ENCODE assay signal across 19 mouse cellular contexts in genomic region chr11:107199281-107199680, GRCm38 (mm10). TPM values are rescaled to one million over a fixed set of nuclear protein-coding genes. Genes with fewer than 3 reads are reported as not detected.
A peak's percentile ranks its signal among the peaks of the same experiment; 100 is the strongest.
DNase-seq lines count a peak whose midpoint lies in the region; ATAC-seq lines count a peak whose summit lies in the region.
"Had no signal": no experiment of that assay in that cellular context is flagged by ENCODE, and none has a peak within 500 bp of the region (broad histone marks: within the 10 kb centered on the region; RNA-seq: fewer than 3 reads in every experiment).

No protein-coding gene starts in this region.

- ATAC-seq in common myeloid progenitor, adult 5-6 weeks (replicated peaks; ENCODE audit: low read depth, poor library complexity, severe bottlenecking) = 0 out of 2 replicates have a peak, but pooled peaks have one; percentile 52
- ATAC-seq in megakaryocyte, adult 5-6 weeks (ENCODE audit: poor library complexity, severe bottlenecking) = peak; percentile 38; the same call in 1 of the 2 replicates
- peak; percentile 51; the same call in 1 of the 2 replicates for ATAC-seq in neutrophil, adult 5-6 weeks (ENCODE audit: extremely low read depth, insufficient number of reproducible peaks, low FRiP score, poor library complexity, severe bottlenecking)
- ATAC-seq: forebrain, embryonic 14.5 days; hindbrain, embryonic 16.5 days; inflammation-experienced regulatory T-cells, adult 6 months; intestine, postnatal 0 days had no signal

- peak; percentile 24 for DNase-seq in 3134 (ENCODE audit: extremely low read depth, insufficient read length, low spot score)
- DNase-seq in gastrocnemius, postnatal 4 days (ENCODE audit: low spot score in 2 of 2) = no peak
- no peak for DNase-seq in heart, adult 18-20 months
- no peak for DNase-seq in ovary, postnatal 36 days (ENCODE audit: low spot score)
- DNase-seq: adrenal gland, adult 8-10 months; adrenal gland, postnatal 36 days; cerebellum, adult 2 months; cerebellum, postnatal 14 days; gastrocnemius, adult 2 months; gastrocnemius, postnatal 25 days; heart, adult 2 months; heart, postnatal 14 days had no signal

RNA-seq across cellular contexts. Expression of gene Nol11, which starts 10.1 kb away (rescaled TPM):
- total RNA-seq in common myeloid progenitor, adult 5-6 weeks (2017) = 55.5 and 58.3 TPM in 2 replicates
- 28.9 and 31.7 TPM in 2 replicates for total RNA-seq in megakaryocyte, adult 5-6 weeks (2015)
- total RNA-seq in megakaryocyte, adult 5-6 weeks (2017) = 25.4 and 31.8 TPM in 2 replicates
- 21.3 and 25.3 TPM in 2 replicates for total RNA-seq in neutrophil, adult 5-6 weeks (2017)
- total RNA-seq in gastrocnemius, postnatal 4 days (2021) = 10 to 100 TPM; 19.2 to 21.4 TPM
- 10 to 100 TPM; 17.8 to 18.5 TPM for total RNA-seq in heart, adult 18-20 months (2021)
